Mouse (Mus musculus) left cerebral cortex, adult 2 months (tissue): ENCODE results near the gene Lipo2. TPM values are rescaled to one million over a fixed set of nuclear protein-coding genes. Genes with fewer than 3 reads are reported as not detected.
"Not testable (repeated sequence)": the region's sequence is repeated elsewhere in the genome, so short reads cannot be mapped to it uniquely, and the experiment has no call there.

ENCODE experiments used
- DNase-seq, 2 experiments: peaks; one replicate each; pipeline ENCODE4 v3.0.0; 2021 to 2022; ENCODE audit warnings: low spot score in 2 of 2, mixed read lengths in 1 of 2; ENCODE audit errors: extremely low spot score in 1 of 2
- H3K27ac ChIP-seq: fragments of 200-600 bp; 2 replicates; pipeline ENCODE4 v1.8.1; 2022
- H3K4me3 ChIP-seq: fragments of 200-600 bp; 2 replicates; pipeline ENCODE4 v1.8.1; 2022
- CTCF ChIP-seq: fragments of 200-600 bp; IDR thresholded peaks from 2 replicates; pipeline ENCODE4 v1.8.1; 2022; ENCODE audit warnings: antibody characterized with exemption, mild to moderate bottlenecking, moderate library complexity
- intact Hi-C: fragments of 180-260 bp; cut with DNase I; formaldehyde crosslinking; loops from one replicate; pipeline ENCODE4 v1.15.1; 2025
- long read RNA-seq, 2 experiments: library from polyadenylated mRNA; stranded (forward); transcript quantifications; one replicate each; pipeline ENCODE4 v2.0.0; 2021; ENCODE audit warnings: borderline mapping rate in 2 of 2
- total RNA-seq, 2 experiments: library from RNA; stranded (reverse); gene quantifications; 2 replicates each; pipeline ENCODE4 v1.2.3; 2021

Lipo2 gene
- total RNA-seq, result under 1 TPM in 1 of 2 experiments, not detected in 1; 0.19 TPM
- long read RNA-seq, experiment 1, partial matches to known transcripts, result 0 of 1 reads
- long read RNA-seq, experiment 1, other reads (novel, unspliced or antisense), result 1 of 1 reads
- long read RNA-seq, experiment 2, result 0 reads

DNA sequence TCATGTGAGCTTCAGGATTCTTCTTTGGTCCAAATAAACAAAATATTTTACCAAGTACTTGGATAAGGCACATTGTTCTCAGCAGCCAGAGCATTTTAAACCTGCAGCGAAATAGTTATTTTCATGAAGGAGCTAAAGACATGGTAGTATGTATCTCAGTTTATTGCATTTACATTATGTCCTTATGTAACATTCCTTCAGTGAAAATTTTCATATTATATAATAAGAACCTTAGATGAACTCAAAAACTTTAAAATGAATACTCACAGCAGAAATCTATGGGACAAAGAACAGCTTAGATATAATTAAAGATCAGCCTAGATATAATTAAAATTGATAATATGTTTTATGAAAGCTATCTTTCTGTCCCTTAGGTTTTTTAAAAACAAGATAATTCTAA lies at the start of gene Lipo2:
TSS of gene Lipo2 (minus strand) at position 101 of the 400 bp plus-strand sequence.
- intact Hi-C loops, DNase-seq, H3K27ac ChIP-seq, H3K4me3 ChIP-seq: not testable (repeated sequence)

DNA sequence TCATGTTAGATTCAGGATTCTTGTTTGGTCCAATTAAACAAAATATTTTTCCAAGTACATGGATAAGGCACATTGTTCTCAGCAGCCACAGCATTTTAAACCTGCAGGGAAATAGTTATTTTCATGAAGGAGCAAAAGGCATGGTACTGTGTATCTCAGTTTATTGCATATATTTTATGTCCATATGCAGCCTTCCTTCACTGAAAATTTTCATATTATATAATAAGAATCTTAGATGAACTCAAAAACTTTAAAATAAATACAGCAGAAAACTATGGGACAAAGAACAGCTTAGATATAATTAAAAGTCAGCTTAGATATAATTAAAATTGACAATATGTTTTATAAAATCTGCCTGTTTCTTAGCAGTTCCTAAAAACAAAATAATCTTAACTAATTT lies 36.2 kb upstream of the Lipo2 start, which contains the start of gene Lipo1:
TSS of gene Lipo1 (minus strand) at position 101 of the 400 bp plus-strand sequence.
- DNase-seq, H3K4me3 ChIP-seq: not testable (repeated sequence)
- peak within 1 kb of the TSS; percentile 64 for H3K27ac ChIP-seq
- intact Hi-C loops, result loop anchor here (10.0 kb wide), 1 partner anchor 393 kb away; the partner anchor contains the start of gene Rnls

DNA sequence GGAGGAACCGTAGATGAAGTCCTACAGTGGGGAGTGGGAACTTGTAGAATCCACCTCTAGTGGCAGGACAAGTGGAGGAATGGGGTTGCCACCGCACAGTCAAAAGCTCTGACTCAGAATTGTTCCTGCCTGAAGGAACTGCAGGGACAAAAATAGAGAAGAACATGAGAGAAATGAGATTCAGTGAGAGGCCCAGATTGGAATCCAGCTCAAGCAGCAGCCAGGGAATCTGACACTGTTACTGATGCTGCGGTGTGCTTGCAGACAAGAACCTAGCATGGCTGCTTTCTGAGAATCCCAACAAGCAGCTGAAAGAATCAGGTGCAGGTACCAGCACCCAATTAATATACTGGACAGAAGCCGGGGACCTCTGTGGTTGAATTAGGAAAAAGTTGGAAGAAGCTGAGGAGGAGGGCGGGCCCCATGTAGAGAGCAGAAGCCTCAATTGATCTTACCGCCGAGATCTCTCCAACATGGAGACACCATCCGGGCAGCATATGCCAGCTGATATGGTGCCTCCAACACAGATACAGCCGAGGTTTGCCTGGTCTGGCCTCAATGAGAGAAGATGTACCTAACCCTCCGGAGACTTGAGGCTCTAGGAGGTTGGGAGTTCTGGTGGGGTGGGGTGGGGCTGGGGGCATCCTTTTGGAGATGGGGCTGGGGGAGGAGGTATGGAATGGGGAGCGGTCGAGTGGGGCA lies 35.6 kb upstream of the Lipo2 start:
- H3K27ac ChIP-seq, result peak overlapping the region; percentile 64

DNA sequence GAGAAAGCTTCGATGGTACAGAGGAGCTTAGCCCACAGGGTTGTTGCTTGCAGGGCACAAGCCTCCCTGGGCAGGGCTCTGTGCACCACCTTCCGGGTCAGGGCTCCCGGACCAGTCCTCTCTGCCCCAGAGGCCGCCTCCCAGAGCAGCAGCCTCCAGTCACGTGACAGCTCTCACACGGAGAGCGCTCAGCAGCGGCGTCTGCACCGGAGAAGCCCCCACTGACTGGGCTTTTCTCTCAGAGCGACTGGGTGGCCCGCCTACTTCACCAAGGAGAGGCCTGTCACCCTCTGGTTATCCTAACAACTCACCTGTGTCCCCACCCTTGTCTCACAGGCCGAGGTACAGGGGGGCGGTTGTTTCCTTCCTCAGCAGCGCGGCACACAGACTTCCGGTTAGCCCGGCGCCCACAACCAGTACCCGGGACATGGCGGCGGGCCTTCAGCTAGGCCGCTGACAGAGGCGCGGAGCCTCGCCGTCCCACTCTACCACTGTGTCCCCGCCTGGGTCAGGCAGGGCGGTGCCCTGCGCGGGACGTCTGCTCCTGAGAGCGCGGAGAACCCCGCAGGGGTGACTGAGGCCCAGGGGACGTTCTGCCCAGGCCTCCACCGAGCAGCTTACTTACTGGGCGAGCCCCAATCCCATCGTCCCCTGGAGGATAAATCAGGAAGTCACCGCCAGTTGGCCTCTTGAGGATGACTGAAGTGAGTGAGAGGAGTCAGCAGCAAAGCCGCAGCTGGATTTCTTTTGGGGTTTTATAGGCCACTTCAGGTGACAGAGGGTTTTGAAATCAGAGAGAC lies 10.3 kb upstream of the Lipo2 start, which contains the start of gene Lipo3:
TSS of gene Lipo3 (minus strand) at position 665 of the 800 bp plus-strand sequence.
- H3K27ac ChIP-seq, intact Hi-C loops: not testable (repeated sequence)
- DNase-seq, result peak in 1 of 2 experiments; percentile 26
- peak within 1 kb of the TSS; percentile 17; the same call in 1 of the 2 replicates for H3K4me3 ChIP-seq

More for the DNA sequence above, 35.6 kb upstream of the Lipo2 start:
- H3K4me3 ChIP-seq, result no peak overlapping the region
- intact Hi-C loops, result loop anchor here (10.0 kb wide), 1 partner anchor 392 kb away; the partner anchor contains the start of gene Rnls
- DNase-seq, result peak in 1 of 2 experiments; percentile 11
- no peak for TF ChIP-seq CTCF

Other genes with a start within 250 kb of the Lipo2 start
- gene Lipo4, start 233.6 kb downstream of the Lipo2 start, total RNA-seq, result not detected
- not detected for gene Gm8978, start 126.1 kb downstream of the Lipo2 start, total RNA-seq
- gene Lipo3, start 10.6 kb upstream of the Lipo2 start, total RNA-seq, result 1 to 10 TPM; 4.4 to 4.6 TPM
- not detected for gene Lipo1, start 36.1 kb upstream of the Lipo2 start, total RNA-seq
- not detected for gene Lipf, start 209.8 kb upstream of the Lipo2 start, total RNA-seq